Mouse (Mus musculus): ENCODE measurements around the gene Misp.

GRCm38 (mm10) chr10:79842322-79842721 is 21.5 kb downstream of the Misp start:
- TF ChIP-seq CTCF (conservative IDR thresholded peaks at IDR 0.05; ENCODE audit: insufficient read depth, insufficient read length, low read depth, low read length) (no peak), POLR2A (IDR thresholded peaks at IDR 0.05; ENCODE audit: low read depth, low read length) (no peak)

All from kidney, adult 2 months (tissue).